Mouse (Mus musculus) ovary, adult 18-20 months (tissue): Measurements from ENCODE around the gene Btnl6.
"Not testable (repeated sequence)": the region's sequence is repeated elsewhere in the genome, so short reads cannot be mapped to it uniquely, and the experiment has no call there.

Source experiments
- DNase-seq: peaks from one replicate; pipeline ENCODE4 v3.0.0; 2022; ENCODE audit warnings: low spot score, mixed read lengths

The Btnl6 gene

DNA sequence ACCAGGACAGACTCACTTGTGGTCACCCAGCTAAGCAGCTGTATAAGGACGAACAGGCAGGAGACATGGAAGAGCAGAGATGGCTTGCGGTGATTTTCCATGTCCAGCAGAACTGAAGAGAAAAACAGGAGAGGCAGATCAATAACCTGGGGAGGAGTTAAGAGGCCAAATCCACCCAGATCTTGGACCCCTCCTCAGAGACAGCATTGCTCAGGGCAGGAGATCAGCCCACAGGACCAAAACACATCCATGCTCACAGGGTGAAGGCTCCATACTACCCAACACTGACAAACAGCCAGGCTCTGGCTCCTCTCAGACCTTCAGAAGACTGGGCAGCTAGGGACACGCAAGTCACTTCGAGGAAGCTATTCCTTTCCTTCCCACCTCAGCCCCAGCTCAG, at the start of gene Btnl6:
Gene Btnl6, minus strand, starts transcription at position 101 of the 400 bp plus-strand sequence.
- DNase-seq = no peak

DNA sequence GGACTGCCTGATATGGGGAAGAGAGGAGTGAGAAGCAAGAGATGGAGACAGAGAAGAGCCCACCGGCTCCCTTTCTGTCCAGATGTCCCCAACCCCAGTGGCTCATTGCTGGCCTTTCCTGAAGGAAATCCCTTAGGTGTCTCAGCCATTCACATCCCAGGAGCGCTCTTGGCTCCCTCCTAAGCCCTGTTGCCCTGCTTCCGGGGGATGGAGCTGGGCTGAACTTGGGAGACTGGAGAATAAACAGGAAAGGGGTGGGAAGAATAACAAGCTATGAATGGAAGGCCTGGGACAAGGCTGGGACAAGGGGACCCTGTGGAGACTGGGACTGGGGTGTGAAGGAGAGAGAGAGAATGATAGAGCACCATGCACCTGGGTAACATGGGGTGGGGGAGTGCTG, 47.6 kb upstream of the Btnl6 start:
- no peak for DNase-seq

DNA sequence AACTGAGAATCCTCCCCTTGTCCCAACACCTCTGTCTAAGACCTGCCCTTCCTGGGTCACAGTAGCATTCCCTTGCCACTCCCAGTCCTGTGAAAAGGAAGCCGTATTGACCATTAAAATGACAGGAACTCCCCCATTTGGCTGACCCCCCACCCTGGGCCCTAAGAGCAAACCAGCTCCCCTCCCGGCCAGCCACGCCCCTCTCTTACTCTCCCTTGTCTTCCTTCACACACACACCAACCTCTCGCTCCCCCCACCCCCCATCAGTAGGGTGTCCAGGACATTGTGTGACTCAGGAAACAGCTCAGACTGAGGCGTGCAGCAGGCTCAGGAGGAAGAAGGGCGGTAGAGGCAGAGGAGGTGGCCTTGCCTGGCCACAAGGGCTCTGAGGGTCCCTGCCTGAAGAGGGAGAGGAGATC, 46.9 kb upstream of the Btnl6 start, which contains the start of gene Notch4:
Gene Notch4, plus strand, starts transcription at position 266 of the 419 bp plus-strand sequence.
- DNase-seq = no peak

DNA sequence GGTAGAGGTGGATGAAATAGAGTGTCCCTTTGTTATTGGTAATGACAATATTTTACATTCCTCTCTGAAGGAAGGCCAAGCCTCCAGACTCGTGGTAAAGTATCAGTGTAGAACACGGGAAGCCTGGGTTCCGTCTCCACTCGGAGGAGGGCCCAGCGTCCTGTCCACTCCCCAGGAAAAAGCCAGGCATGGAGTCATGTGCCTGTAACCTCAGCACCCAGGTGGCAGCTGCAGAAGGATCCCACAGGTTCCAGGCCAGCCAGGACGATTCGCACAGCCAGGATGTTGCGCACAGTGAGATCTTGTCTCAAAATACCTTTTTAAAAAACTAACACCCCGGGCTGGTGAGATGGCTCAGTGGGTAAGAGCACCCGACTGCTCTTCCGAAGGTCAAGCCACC, 46.2 kb upstream of the Btnl6 start:
- no peak for DNase-seq

DNA sequence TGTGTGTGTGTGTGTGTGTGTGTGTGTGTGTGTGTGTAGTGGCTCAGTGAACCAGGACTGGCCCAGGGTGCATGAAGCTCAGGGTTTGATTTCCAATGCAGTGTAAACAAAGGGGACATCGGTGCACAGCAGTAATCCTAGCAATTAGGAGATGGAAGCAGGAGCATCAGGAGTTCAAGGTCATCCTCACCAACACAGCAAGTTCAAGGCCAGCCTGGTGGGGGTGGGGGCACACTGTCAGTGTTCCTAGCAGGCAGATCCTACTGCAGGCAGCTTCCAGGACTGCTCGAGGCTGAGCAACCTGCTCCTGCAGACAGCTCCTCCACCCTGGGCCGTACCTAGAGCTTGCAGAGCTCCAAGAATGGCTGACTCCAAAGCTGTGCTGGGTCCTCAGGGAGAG, 45.4 kb upstream of the Btnl6 start:
- no peak for DNase-seq

DNA sequence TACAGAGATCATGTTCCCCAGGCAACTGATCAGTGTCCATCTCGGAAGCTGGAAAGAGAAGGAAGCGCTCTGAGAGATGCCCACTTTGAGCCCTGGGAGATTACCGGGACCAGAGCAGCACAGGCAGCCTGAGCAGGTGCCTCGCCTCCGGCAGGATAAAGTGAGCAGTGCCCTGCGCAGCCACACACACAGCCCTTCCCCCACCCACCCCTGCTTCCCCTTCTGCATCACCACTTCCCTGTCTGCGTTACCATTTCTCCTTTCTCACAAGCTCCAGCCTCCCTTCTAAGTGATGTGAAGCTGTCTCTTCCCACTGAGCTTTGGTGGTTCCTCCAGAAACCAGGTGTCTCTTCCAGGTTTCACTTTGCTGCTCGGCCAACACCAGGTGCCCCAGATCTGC, 44.0 kb upstream of the Btnl6 start:
- DNase-seq = no peak

DNA sequence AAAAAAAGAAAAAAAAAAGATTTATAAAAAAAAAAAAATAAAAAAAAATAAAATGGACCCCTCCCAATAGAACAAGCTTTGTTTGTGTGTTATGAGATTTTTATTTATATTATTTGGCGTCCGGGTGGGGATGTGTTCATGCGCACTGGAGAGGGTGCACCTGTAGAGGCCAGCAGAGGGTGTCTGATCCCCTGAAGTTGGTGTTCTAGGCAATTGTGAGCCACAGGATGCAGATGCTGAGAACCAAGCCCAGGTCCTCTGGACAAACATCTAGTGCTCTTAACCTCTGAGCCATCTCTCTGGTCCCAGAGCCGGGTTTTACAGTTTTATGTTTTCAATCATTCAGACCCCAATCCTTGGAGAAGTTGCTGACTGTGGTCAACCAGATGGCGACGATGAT, 43.3 kb upstream of the Btnl6 start:
- no peak for DNase-seq

DNA sequence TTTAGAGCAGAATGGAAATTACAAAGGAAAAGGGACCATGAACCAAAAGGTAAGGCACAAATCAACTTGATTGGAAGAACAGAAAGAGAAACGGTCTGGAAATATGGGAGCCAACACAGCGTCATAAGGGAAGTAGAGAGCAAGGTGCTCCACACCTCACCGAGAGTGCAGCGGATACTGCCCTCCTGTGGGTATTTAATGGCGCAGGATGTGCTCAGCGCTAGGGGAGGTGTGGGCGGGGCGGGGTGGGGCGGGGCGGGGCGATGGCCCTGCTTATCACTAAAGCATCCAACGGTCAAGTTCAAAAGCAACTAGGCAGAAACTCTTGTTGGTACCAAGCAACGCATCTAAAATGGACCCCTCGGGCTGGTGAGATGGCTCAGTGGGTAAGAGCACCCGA, 42.7 kb upstream of the Btnl6 start:
- no peak for DNase-seq

DNA sequence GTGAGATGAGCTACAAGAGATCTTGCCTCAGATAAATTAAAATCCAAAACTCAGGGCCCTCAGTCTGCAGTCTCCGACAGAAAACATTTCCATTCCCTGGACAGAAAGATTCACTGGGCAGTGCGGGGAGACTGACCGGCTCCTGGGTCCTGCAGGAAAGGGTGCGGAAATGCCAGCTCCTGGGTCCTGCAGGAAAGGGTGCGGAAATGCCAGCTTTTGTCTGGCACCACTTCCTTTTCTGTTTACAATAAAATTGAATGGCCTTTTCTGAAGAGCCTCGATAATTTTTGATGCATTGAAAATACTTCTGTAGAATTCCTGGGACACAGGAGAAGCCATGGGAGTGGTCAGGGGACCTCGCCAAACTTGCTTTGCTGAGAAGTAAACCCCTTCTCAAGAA, 42.0 kb upstream of the Btnl6 start:
- no peak for DNase-seq

DNA sequence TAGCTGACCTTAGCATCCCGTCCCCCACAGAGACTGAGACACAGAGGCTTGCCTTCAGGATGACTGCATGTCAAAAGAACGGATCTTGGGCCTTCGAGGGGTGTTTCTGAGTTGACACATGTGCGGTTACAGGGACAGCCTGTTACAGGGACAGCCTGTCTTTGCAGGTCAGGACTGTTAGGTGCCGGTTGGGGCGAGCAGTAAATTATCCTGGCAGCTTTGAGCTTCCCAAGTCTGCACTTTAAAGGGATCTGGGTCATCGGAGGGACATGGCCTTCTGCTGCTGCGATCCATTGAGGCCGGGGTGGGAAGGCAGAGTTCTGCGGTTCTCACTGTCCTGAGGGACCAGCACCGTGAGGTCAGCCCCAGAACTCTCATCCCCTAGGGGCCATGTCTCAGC, 40.3 kb upstream of the Btnl6 start:
- DNase-seq = no peak

DNA sequence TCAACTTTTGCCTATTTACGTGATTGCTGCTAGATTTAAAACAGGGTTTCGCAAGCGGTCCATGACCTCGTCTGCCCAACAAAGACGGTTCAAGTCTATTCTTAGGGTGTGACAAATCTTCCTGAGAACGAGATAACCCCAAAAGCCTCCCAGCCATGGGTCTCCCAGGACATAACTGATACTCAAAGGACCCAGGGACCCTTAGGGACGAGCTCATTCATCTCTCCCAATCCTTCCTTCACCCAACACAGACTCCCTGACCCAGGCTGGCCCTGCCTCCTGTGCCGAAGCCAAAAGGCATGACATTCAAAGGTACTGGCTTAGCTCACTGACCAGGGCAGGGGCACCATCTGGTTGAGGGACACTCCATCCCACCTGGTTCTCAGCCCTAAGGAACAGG, 39.3 kb upstream of the Btnl6 start:
- DNase-seq = no peak

DNA sequence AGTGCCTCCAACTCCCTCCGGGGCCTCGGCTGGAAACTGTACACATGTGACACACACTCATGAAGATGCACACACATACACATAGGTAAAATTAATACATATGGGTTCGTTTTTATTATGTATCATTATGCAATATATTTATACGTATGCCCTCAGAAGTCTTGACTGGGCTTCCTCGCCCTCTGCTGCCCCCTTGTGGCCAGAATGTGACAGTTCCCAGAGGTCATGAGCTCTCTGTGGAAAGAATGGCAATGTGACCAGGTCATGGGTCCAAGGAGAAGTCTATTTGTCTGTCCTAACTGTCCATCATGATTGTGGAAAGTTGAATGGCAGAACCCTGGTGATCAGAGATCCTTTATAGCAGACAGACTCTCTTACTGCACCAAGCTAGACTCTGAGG, 38.3 kb upstream of the Btnl6 start:
- no peak for DNase-seq

DNA sequence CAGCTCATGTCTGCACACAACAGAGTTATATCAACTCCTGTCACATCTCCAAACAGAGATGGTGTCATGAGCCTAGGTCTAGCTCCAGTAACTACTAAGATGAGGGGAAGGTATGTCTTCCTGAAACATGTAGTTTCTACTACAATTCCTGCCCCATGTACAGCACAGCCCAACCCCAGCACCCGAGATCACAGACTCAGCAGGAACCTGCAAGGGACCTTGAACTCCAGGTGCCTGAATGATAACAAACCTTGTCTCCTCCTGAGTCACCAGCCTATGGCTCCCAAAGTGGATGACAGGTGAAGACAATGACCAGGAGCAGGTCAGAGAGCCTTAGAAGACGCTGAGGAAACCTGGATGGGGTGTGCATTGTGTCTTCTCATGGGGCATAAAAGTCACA, 32.7 kb upstream of the Btnl6 start:
- no peak for DNase-seq

DNA sequence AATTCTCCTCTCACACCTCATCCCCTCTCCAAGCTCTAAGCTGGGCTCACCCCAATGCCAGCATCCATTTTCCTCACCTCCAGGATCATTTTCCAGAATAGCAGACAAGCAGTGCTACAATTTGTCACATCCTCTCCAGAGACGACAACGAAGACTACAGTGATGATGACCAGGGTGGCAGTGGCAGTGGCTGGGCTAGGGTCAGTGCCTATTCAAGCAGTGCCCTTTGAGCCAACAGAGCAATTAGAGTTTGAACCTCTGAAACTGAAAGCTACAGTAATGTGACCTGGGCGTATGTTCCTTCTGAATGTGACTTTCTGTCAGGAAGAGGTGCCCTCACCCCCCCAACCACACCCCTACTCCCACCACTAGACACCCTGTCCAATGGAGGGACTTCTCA, 32.0 kb upstream of the Btnl6 start:
- DNase-seq = no peak

DNA sequence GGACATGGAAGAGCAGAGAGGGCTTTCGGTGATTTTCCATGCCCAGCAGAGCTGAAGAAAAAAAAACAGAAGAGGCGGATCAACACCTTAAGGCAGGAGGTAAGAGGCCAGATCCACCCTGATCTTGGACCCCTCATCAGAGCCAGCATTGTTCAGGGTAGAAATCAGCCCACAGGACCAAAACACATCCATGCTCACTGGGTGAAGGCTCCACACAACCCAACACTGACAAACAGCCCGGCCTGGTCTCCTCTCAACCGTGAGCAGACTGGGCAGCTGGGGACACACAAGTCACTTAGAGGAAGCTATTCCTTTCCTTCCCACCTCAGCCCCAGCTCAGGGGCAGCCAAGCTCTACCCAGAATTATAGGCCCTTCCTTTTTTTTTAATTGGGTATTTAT, 30.4 kb upstream of the Btnl6 start:
- DNase-seq = no peak

DNA sequence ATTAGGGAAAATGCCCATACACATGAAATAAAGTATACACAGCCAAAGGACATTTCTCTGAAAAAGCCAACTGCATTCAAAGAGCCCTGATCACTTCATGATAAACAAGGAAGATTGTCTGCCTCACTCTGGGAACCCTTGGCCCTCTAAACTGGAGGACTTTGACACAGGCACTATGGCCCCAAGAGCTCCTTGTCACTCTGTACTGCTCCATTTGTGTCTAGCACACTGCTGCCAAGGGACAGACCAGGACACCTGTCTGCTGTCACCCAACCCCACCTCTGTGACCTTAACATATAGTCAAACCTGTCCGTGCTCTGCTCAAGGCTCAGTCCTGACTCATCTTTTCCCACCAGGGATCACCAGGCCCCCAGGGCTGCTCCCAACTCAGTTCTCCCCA, 29.6 kb upstream of the Btnl6 start:
- no peak for DNase-seq

DNA sequence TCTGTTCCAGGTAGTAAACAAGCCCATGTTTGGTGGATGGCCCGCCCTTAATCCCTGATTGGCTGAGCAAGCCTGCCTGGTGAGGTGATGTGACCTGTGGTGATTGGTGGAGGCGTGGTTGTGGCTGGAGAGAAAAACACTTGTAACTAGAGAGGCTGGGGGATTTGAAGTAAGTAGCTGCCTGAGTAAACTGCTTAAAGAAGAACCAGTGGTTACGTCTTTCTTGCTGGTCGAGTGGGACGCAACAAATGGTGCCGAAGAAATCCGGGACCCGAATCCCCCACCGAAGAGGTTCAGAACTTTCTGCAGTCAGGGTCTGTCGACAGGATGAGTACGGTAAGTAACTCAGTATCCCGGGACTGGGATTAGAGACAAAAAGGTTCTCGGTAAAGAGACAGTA, 26.4 kb upstream of the Btnl6 start:
- DNase-seq = not testable (repeated sequence)

DNA sequence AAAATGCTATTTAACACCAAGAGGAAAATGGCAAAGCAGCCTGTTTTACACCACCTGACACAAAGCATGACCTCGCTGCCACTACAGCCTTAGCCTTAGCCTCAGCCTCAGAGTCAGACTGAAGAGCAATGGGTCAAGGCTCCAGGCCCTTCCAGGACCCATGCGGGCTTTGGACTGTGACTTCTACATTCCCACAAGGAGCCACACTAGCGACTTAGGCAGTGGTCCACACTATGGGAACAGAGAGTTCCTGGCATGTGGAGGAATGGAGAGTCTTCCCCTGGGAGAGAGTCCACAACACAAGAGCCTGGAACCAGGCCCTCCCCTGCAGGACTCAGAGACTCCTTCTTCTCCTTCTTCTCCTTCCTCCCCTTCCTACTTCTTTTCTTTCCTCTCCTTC, 15.5 kb upstream of the Btnl6 start:
- DNase-seq = no peak

DNA sequence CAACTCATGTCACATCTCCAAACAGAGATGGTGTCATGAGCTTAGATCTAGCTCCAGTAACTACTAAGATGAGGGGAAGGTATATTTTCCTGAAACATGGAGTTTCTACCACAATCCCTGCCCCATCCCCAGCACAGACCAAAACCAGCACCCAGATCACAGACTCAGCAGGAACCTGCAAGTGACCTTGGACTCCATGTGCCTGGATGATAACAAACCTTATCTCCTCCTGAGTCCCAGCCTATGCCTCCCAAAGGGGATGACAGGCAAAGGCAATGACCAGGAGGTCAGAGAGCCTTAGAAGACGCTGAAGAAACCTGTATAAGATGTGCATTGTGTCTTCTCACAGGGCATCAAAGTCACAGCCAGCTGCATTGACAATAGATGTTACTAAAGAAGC, 1.8 kb upstream of the Btnl6 start:
- DNase-seq = no peak

DNA sequence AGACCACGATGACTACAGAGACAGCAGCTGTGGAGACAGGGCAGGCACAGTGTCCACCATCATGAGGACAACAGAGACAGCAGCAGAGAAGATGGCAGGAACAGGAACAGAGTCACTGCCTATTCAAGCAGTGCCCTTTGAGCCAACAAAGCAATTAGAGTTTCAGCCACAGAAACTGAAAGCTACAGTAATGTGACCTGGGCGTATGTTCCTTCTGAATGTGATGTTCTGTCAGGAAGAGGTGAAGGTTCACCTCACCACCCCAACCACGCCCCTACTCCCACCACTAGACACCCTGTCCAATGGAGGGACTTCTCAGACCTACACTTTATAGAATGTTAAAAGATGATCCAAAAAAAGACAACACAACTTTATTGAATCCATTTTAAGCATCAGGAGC, 1.4 kb upstream of the Btnl6 start:
- DNase-seq = not testable (repeated sequence)

DNA sequence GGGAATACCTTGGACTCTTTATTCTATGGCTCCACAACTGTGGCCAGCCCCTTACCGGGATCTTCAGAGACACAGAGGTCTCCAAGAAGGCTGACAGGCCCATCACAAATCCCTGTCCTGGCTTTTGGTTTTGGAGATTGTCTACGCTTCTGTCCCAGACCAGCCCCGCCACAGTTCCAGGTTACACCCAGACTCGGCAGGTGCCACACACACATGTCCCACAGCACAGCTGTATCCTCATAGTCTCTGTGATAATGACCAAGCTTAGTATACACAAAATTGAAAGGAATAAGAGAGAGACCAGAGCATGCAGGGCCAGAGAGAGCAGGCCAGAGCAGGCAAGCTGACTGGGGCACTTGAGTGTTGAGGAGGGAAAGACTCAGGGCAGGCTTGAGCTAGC, 643 bp upstream of the Btnl6 start:
- DNase-seq = no peak

DNA sequence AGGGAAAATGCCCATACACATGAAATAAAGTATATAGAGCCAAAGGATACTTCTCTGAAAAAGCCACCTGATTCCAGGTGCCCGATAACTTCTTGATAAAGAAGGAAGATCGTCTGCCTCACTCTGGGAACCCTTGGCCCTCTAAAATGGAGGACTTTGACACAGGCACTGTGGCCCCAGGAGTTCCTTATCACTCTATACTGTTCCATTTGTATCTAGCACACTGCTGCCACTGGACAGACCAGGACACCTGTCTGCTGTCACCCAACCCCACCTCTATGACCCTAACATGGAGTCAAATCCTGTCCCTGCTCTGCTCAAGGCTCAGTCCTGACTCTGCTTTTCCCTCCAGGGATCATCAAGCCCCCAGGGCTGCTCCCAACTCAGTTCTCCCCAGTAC, 638 bp downstream of the Btnl6 start:
- no peak for DNase-seq

DNA sequence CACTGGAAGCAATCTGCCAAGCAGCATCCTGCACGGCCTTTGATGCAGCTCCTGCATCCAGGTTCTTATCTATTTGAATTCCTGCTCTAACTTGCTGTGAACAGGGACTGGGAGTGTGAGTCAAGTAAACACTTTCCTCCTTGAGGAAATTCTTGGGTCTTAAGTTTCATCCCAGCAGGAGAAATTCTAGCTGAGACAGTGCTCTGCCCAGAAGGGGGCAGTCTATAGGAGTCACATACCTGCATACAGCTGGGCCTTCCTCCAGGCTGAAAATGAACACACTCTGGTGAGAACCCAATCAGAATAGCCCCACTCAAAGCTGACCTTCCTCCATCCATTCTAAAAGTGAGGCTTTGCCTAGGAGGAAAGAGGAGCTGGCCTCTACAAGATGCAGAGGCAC, 5.4 kb downstream of the Btnl6 start:
- not testable (repeated sequence) for DNase-seq

DNA sequence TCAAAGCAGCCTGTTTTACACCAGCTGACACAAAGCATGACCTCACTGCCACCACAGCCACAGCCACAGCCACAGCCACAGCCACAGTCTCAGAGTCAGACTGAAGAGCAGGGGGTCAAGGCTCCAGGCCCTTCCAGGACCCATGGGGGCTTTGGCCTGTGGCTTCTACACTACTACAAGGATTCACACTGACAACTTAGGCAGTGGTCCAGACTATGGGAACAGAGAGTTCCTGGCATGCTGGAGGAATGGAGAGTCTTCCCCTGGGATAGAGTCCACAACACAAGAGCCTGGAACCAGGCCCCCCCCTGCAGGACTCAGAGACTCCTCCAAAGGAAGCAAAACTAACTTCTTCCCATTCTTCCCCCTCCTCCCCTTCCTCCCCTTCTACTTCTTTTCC, 9.6 kb downstream of the Btnl6 start:
- no peak for DNase-seq

DNA sequence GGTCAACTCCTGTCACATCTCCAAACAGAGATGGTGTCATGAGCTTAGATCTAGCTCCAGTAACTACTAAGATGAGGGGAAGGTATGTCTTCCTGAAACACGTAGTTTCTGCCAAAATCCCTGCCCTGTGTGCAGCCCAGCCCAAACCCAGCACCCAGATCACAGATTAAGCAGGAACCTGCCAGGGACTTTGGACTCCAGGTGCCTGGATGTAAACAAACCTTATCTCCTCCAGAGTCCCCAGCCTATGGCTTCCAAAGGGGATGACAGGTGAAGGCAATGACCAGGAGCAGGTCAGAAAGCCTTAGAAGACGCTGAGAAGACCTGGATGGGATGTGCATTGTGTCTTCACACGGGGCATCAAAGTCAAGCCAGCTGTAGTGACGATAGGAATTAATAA, 19.4 kb downstream of the Btnl6 start:
- not testable (repeated sequence) for DNase-seq
